Mouse (Mus musculus): ENCODE results near the gene Scfd2.

- TF ChIP-seq POLR2A (IDR thresholded peaks at IDR 0.05; ENCODE audit: borderline replicate concordance, extremely low read depth, low read depth, low read length) (no peak), CTCF (IDR thresholded peaks at IDR 0.05; ENCODE audit: insufficient read depth, low read length) (no peak)
Measured at GRCm38 (mm10) chr5:74363296-74363695, 168.3 kb downstream of the Scfd2 start.
